Mouse (Mus musculus) frontal cortex, postnatal 36 days (tissue): Measurements from ENCODE around the gene Derl2.

Source experiments
- DNase-seq, 2 experiments: peaks; one replicate each; pipeline ENCODE4 v3.0.0; 2022; ENCODE audit warnings: low spot score in 2 of 2

Derl2 gene

DNA sequence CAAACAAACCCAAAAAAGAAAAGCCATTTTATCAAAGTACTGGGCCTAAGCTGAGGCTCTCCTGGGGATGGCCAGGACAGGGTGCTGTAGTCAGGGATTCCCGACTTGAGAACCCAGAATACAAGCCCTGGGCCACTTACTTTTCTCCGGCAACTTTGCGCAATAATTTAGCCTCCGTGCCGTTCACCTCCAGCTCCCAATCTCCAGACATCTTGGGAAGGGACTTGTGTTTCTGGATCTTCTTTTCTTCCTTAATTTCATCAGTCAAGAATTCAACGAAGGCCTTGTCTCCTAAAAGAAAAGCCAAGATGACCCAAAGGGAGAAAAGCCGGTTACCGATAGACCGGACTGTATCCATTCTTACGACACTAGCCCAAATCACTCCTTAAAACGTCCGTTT lies 37.6 kb downstream of the Derl2 start:
- DNase-seq = no peak

DNA sequence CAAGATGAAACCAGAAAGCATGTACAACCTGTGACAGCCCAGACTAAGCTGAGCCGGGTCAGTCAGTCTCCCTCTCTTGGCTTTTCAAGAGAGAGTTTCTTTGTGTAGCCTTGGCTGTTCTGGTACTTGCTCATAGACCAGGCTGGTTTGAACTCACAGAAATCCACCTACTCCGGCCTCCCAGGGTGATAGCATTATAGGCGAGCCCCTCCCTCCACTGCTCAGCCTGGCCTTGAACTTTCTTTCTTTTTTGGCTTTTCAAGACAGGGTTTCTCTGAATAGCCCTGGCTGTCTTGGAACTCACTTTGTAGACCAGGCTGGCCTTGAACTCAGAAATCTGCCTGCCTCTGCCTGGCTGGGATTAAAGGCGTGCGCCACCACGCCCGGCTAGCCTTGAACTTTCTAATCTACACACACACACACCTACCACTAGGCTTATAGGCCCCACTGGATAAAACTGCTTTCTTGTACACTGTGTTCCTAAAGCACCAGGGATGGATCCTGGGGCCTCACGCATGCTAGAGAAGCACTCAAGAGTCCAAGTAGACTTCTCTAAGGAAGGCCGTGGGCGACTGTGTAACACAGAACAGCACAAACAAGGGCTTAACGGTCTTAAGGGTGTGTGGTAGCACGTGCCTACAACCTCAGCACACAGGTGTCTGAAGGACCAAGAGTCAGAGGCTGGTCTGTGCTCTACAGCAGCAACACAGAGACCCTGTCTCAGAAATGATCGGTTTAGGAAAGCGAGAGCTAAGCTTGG lies 38.7 kb downstream of the Derl2 start:
- DNase-seq = no peak

DNA sequence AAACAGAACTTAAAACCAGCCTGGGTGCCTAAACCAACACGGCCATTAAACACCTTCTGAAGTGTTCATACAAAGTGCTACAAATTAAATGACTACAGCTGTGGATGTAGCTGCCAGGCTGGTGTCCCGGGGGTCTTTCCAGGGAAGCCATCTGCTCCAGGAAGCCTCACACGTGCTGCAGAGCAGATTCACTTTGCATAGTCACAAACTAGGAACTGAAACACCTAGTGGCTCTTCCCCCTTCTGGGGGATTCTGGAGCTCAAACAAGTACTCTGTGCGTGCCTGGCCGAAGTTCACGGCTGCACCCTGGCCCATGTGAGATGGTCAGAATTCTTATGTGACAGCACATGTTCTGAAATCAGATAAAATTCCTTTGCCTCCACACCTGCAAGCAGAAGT lies 39.4 kb downstream of the Derl2 start:
- DNase-seq = no peak

DNA sequence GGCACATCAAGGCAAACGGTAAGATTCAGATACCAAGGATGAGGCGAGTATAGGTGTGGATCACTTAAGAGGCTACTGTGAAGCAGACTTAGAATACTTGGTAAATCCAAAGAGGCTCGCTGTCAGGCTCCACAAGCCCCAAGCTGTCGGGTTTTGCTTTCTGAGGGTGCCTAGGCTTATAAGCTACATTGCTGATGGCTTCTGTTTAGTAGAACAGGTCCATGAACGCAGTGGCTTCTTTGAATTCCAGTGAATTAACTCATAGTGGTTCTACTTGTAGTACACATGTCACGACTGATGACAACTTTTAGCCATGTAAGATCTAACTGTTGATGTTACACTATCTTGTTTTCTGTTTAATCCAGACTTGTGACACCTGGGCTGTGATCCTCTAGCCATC lies 42.3 kb downstream of the Derl2 start:
- DNase-seq = no peak

DNA sequence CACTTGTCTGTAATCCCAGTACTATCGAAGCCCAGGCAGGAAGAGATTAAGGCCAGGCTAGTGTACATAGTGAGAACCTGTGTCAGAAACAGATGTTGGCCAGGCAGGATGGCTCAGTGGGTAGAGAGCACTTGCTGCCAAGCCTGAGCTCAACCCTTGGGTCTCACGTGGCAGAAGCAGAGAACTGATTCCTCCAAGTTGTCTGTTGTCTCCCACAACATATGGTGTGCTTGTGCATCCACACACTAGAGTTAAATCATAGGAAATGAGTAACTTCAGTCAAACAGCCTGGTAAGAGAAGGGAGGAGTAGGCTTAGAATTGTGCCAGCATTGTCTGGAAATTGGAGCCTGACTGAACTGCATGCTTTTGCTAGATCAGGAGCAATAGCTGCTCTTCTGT lies 44.4 kb downstream of the Derl2 start:
- peak; percentile 15 to 35 for DNase-seq

DNA sequence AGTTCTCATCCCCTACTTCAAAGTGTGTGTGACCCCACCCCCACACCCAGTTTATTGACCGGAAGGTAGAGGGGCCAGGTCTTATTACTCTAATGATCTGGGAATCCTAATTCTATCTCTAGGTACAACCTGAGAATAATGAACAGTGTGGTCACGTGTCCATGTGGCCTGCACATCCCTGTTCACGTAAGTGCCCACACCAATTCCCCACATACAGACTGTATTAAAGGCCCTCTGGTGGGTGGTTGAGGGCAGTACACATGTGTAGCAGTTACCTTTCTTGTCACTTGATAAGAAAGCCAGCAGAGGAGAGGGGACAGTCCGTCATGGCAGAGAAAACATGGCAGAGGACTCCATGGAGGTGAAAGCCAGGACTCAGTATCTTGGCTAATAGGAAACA lies 45.7 kb downstream of the Derl2 start:
- DNase-seq = no peak

DNA sequence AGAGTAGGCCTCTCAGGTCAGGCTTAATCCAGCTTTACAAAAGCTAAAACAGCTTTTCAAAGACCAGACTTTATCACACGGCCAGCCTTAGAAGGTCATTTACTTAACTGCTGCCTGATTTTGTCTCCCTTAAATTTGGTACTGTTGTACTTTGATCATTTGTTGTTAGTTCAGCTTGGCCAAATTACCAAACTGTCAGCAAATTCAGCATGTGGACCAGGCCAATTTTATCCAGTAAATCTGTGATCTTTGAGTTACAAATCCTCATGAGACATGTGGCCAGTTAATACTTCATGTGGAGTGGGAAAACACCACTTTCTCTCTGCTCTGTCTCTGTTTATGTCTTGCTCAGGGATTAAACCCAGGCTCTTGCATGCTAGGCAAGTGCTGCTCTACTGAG lies 47.1 kb downstream of the Derl2 start:
- no peak for DNase-seq

DNA sequence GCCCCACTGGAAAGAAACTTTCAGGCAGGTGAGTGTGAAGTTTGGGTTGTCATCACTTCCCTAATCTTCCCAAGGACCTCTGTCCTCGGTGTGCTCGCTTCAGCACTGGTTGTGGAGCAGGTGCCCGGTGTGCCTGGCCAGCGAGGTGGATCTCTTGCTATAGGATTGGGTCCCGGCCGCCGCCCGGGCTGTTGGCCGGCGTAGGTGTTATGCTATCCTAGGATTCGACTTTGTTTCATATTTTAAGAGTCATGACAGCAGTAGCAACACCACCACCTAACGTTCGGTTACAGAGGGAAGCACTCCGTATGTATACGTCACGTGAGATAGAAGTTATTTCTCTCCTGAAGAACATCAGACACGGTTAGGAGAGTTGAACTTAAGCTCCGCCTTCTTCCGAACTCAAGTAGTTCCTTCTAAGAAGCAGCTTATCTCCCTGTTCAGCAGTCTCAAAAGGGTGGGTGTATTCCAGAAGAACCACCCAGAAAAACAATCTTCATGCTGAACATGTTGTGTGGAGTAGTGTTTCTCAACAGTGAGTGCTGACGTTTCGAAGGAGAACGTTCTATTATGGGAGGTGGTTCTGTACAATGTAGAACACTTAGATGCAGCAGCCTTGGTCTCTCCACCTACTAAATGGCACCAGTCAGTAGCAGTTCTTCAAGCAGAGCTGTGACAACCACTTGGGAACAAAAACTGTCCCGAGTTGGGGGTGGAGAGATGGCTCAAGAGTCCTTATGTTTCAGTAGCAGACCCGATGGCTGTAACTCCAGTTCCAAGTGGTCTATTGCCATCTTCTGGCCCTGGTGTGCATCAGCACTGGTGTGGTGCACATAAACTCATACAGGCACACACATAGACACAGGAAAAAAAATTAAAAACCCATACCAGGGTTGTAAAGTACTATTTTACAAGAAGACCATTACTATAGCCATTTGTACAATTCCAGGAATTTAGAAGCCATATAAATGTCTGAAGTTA lies 48.8 kb downstream of the Derl2 start:
- no peak for DNase-seq

DNA sequence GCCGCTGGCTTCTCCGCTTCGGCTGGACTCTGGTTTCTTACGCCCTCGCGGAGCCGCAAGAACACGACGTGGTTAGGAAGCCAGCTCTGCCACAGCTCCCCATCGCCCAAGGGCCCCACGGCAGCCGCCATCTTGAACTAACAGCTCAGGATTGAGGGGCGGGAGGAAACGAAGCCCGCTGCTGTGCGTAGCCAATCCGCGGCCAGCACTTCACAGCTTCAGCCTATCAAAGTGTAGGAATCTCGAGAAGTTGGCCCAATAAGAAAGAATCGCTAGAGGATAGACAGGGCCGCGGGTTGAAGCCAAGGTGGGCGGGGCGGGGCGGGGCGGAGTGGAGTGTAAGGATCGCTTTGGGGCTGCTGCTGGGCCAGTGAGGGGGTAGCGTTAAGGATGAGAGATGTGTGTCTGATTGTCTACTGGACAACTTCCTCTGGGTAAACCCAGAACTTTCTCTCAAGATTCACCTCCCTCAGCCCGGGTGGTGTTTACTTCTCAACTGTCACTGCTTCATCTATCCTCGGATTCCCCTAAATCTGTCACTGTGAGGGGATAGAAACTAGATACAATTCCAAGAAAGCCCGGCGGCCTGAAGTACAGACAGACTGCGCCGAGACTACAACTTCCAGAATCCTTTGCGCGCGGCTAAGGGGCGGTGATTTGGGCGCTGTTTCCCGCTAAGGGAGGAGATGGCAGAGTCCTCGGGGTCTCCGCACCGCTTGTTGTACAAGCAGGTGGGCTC lies 49.7 kb downstream of the Derl2 start, which contains the start of the genes Nup88 and Rpain:
Gene Nup88, minus strand, starts transcription at position 153 of the 739 bp plus-strand sequence.
Gene Rpain, plus strand, starts transcription at position 393 of the 739 bp plus-strand sequence.
- peak; percentile 92 to 96 for DNase-seq

DNA sequence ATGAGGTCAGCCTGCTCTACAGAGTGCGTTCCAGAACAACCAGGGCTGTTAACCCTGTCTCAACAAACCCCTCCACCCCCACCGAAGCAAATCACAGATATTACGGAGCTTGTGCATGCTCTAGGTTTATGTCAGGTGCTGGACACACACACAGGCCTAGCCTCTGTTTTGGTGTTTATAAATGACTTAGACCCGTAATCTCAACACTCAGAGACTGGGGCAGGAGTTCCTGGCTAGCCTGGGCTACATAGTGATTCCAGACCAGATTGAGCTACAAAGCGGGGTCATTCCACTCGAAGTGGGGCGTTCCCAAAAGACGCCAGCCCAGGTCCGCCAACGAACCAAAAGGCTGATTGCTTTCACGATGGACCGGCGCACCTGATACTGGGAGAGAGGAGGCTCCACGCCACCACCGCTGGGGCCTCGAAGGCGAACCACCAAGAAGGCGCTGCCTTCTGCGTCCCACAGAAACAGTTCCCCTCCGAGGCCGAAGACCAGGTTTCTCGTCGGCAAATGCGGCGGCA lies 50.3 kb downstream of the Derl2 start:
- DNase-seq = no peak

DNA sequence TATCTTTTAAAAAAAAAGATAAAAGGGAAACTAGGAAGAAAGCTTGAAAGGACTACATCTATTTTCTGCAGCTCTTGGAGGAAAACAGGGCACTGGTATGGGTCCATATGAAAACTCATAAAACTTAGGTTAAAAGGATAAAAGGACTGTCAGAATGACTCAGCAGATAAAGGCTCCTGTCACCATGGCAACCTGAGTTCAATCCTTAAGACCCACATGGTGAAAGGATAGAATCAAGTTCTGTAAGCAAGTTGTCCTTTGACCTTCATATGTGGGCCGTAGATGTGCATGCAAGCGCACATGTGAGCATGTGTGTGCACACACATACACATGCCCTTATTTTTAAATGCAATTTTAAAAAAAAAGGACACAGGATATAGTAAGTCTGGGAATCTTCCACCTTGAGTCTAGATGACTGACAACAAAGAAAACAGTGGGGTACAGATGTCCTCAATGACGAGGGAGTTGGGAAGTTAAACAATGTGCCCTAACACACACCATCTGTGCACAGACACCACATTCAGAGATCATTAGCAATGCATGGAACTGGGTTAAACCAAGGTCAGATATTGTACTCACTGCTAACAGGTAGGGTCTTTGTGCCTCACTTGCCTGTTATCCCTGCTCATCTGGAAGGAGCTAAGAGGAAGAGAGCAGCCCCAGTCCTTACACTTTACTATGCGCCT lies 55.3 kb downstream of the Derl2 start:
- no peak for DNase-seq

DNA sequence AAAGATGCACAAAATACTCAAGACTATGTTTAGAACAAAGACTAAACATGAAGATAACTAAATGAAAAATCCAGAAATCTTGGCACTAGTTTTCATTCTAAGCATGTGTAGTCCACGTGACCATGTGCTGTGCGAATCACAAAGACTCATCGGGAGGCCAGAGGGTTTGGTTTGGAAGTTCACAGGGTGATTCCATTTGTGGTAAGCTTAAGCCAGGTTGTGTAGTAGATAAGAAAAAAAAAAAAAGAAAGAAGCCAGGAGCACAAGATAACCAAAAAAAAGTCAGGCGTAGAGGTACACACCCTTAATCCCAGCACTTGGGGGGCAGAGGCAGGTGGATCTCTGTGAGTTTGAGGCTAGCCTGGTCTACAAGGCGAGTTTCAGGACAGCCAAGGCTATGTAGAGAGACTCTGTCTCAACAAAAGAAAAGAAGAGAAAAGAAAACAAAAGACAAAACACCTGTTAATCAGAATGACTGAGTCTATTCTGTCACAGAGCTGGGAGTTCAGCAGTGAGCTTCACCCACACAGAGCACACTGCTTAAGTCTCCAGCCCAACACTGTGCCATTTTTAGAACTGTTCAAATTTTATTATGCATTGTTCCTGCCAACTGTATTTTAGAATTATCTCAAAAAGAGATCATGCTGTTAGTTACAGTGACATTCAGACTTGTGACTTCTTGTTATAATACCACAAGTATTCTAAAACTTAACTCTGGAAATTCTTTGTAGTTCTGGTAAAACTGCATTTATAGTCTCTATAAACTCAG lies 58.7 kb downstream of the Derl2 start:
- DNase-seq = no peak
